Mouse (Mus musculus) spleen, embryonic (tissue): Measurements from ENCODE around the gene Foxc2.
"Not testable (repeated sequence)": the region's sequence is repeated elsewhere in the genome, so short reads cannot be mapped to it uniquely, and the experiment has no call there.

ENCODE experiments used
- CTCF ChIA-PET: fragments of 350-600 bp; sonication (Branson Sonifier 250); formaldehyde crosslinking; loops from one replicate; lab custom pipeline; 2022; lab: Charles Lee

The Foxc2 gene

GRCm38 (mm10) chr8:121136856-121137255 is 20.9 kb downstream of the Foxc2 start:
- CTCF ChIA-PET, result no interaction called here

GRCm38 (mm10) chr8:121145457-121146134 is 29.6 kb downstream of the Foxc2 start:
- CTCF ChIA-PET, result not testable (repeated sequence)

GRCm38 (mm10) chr8:121148573-121149083 is 32.7 kb downstream of the Foxc2 start:
- CTCF ChIA-PET, result no interaction called here

- CTCF ChIA-PET, result no interaction called here
Measured at GRCm38 (mm10) chr8:121152394-121152793, 36.4 kb downstream of the Foxc2 start.

GRCm38 (mm10) chr8:121156990-121157491 is 41.1 kb downstream of the Foxc2 start:
- CTCF ChIA-PET, result interaction anchor here (1.2 kb wide), 1 partner anchor 1072 kb away, joined by 9 read pairs; no protein-coding TSS in a partner anchor

- CTCF ChIA-PET, result no interaction called here
Measured at GRCm38 (mm10) chr8:121158812-121159211, 42.8 kb downstream of the Foxc2 start.

GRCm38 (mm10) chr8:121161437-121161836 is 45.5 kb downstream of the Foxc2 start:
- CTCF ChIA-PET, result no interaction called here

- CTCF ChIA-PET, result no interaction called here
Measured at GRCm38 (mm10) chr8:121162413-121162812, 46.4 kb downstream of the Foxc2 start.

GRCm38 (mm10) chr8:121162906-121163695 is 47.1 kb downstream of the Foxc2 start:
- CTCF ChIA-PET, result no interaction called here

- CTCF ChIA-PET, result no interaction called here
Measured at GRCm38 (mm10) chr8:121164017-121164469, 48.1 kb downstream of the Foxc2 start.

- CTCF ChIA-PET, result no interaction called here
Measured at GRCm38 (mm10) chr8:121168033-121168432, 52.1 kb downstream of the Foxc2 start.
